ENCODE assay signal across 32 mouse cellular contexts in the genomic region with DNA sequence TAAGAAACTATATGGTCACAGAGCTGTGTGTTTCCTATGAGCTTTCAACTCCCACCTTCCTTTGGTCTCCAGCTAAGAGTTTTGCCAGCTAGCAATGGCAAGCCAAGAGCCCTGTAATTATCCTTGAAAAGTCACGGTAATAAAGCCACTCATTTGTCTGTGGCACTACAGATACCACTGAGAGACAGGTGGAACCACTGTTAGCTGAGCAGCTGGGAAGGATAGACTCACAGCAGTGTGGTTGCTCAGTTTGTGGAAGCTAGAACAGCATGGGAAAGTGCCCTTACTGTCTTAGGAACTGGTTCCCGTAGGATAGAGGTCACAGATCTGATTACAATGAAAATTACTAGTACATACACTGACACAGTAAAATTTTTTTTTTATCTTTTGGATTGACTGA. TPM values are rescaled to one million over a fixed set of nuclear protein-coding genes. Genes with fewer than 3 reads are reported as not detected.
"Had no signal": no experiment of that assay in that cellular context is flagged by ENCODE, and none has a peak within 500 bp of the region (broad histone marks: within the 10 kb centered on the region; RNA-seq: fewer than 3 reads in every experiment).

No protein-coding gene starts in this region.

- H3K9ac ChIP-seq: limb, embryonic 12.5 days; limb, embryonic 13.5 days; limb, embryonic 15.5 days; liver, embryonic 12.5 days; liver, embryonic 13.5 days; liver, embryonic 14.5 days; liver, embryonic 15.5 days; liver, postnatal 0 days; lung, embryonic 14.5 days; lung, embryonic 15.5 days; midbrain, embryonic 12.5 days; midbrain, embryonic 13.5 days; midbrain, embryonic 15.5 days; neural tube, embryonic 12.5 days had no signal

- H3K27ac ChIP-seq: limb, embryonic 10.5 days; limb, embryonic 12.5 days; limb, embryonic 13.5 days; limb, embryonic 15.5 days; liver, embryonic 12.5 days; liver, embryonic 13.5 days; liver, embryonic 14.5 days; liver, embryonic 15.5 days; lung, embryonic 15.5 days; macrophage; midbrain, embryonic 10.5 days; midbrain, embryonic 12.5 days; midbrain, embryonic 13.5 days; midbrain, embryonic 15.5 days; neural tube, embryonic 12.5 days had no signal

- H3K36me3 ChIP-seq: limb, embryonic 10.5 days; limb, embryonic 12.5 days; limb, embryonic 13.5 days; limb, embryonic 15.5 days; liver, embryonic 12.5 days; liver, embryonic 13.5 days; liver, embryonic 15.5 days; lung, embryonic 15.5 days; midbrain, embryonic 10.5 days; midbrain, embryonic 12.5 days; midbrain, embryonic 13.5 days; midbrain, embryonic 15.5 days; neural tube, embryonic 12.5 days had no signal

- H3K9me3 ChIP-seq: limb, embryonic 10.5 days; limb, embryonic 12.5 days; limb, embryonic 13.5 days; limb, embryonic 15.5 days; liver, embryonic 12.5 days; liver, embryonic 13.5 days; liver, embryonic 15.5 days; lung, embryonic 15.5 days; midbrain, embryonic 10.5 days; midbrain, embryonic 12.5 days; midbrain, embryonic 13.5 days; midbrain, embryonic 15.5 days; neural tube, embryonic 12.5 days had no signal

- H3K27me3 ChIP-seq: limb, embryonic 13.5 days; limb, embryonic 15.5 days; liver, embryonic 15.5 days; lung, embryonic 15.5 days; midbrain, embryonic 12.5 days; midbrain, embryonic 13.5 days; midbrain, embryonic 15.5 days; neural tube, embryonic 12.5 days had no signal

- H3K4me1 ChIP-seq: limb, embryonic 10.5 days; limb, embryonic 12.5 days; limb, embryonic 13.5 days; liver, embryonic 12.5 days; liver, embryonic 13.5 days; liver, embryonic 15.5 days; lung, embryonic 15.5 days; midbrain, embryonic 12.5 days; midbrain, embryonic 13.5 days; midbrain, embryonic 15.5 days; neural tube, embryonic 12.5 days had no signal

- H3K4me2 ChIP-seq: limb, embryonic 12.5 days; limb, embryonic 13.5 days; limb, embryonic 15.5 days; liver, embryonic 11.5 days; liver, embryonic 12.5 days; liver, embryonic 13.5 days; liver, embryonic 15.5 days; lung, embryonic 14.5 days; lung, embryonic 15.5 days; midbrain, embryonic 11.5 days; midbrain, embryonic 12.5 days; midbrain, embryonic 13.5 days; midbrain, embryonic 15.5 days; neural tube, embryonic 12.5 days had no signal

- DNase-seq: left cerebral cortex, postnatal 4 days; liver; liver, embryonic 13.5 days; liver, postnatal 0 days; lung, adult 18-20 months; lung, adult 2 months; lung, embryonic 14.5 days; lung, postnatal 10 days; lung, postnatal 14 days; lung, postnatal 36 days; lung, postnatal 4 days; midbrain, embryonic 14.5 days had no signal

- ATAC-seq: liver, embryonic 12.5 days; liver, postnatal 0 days; lung, postnatal 0 days; midbrain, embryonic 13.5 days; midbrain, embryonic 15.5 days; midbrain, embryonic 16.5 days had no signal

- H3K4me3 ChIP-seq: limb, embryonic 10.5 days; limb, embryonic 12.5 days; limb, embryonic 13.5 days; limb, embryonic 15.5 days; liver, embryonic 12.5 days; liver, embryonic 13.5 days; liver, embryonic 15.5 days; lung, embryonic 15.5 days; megakaryocyte, embryonic 14.5 days; midbrain, embryonic 10.5 days; midbrain, embryonic 12.5 days; midbrain, embryonic 13.5 days; midbrain, embryonic 15.5 days; neural tube, embryonic 12.5 days had no signal

RNA-seq across cellular contexts. Expression of a gene that starts 26.5 kb away (rescaled TPM):
- total RNA-seq: megakaryocyte progenitor cell, adult 5-6 weeks had no signal
